Mouse (Mus musculus) layer of hippocampus, adult 2 months (tissue): ENCODE results near the gene Lamb1. TPM values are rescaled to one million over a fixed set of nuclear protein-coding genes. Genes with fewer than 3 reads are reported as not detected.

Experiments
- DNase-seq, 2 experiments: peaks; one replicate each; pipeline ENCODE4 v3.0.0; 2022; ENCODE audit warnings: low spot score in 2 of 2
- H3K27ac ChIP-seq: fragments of 200-600 bp; 2 replicates; pipeline ENCODE4 v1.8.1; 2022
- H3K4me3 ChIP-seq: fragments of 200-600 bp; 2 replicates; pipeline ENCODE4 v1.8.1; 2022; ENCODE audit warnings: mild to moderate bottlenecking
- CTCF ChIP-seq: fragments of 200-600 bp; conservative IDR thresholded peaks from 2 replicates; pipeline ENCODE4 v1.8.1; 2022; ENCODE audit warnings: antibody characterized with exemption, mild to moderate bottlenecking, moderate library complexity
- total RNA-seq, 2 experiments: library from RNA; stranded (reverse); gene quantifications; 2 replicates each; pipeline ENCODE4 v1.2.3; 2021

Gene Lamb1
- total RNA-seq, 2 experiments from 2014 or later, result 37.8 to 46.8 TPM

DNA sequence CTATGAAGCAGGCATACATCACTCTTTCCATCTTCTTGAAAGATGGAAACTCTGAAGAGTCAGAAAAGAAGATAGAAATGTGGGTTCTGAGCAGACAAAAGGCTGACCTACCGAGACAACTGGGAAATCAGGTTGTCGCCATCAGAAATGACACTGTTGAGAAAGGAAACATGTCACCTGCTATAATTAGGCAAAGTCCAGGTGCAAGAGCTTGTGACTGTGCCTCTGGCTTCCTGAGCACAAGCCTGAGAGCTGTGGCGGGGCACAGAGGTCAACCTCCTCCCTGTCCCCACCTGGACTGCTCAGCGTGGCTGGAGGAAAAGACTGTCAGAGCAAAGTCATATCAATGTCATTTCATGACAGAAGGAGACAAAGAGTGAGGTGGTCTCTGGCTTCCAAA is 25.2 kb upstream of the Lamb1 start:
- DNase-seq, result no peak
- Histone ChIP-seq H3K4me3 (no peak overlapping the region), H3K27ac (no peak overlapping the region)
- TF ChIP-seq CTCF, result no peak

DNA sequence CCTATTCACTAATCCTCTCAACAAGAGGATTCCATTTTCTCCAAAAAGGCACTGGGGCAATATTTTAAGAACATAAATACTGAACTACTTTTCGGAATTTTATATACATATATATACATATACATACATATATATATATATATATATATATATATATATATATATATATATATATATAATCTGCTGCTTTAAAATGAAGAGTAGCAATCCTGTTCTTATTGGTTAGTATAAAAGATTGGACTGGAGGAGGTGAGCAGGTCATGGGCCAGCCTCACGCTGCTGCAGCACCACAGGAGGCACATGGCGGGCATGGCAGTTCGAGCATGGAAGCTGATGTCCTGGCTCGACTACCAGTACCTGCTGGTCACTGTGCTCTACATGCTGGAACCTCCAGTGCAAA is 24.6 kb upstream of the Lamb1 start, which contains the start of gene Gm6993:
Gm6993 (plus strand) TSS at position 301 of the 400 bp plus-strand sequence.
- TF ChIP-seq CTCF, result no peak
- DNase-seq, result no peak
- H3K4me3 ChIP-seq, result no peak within 1 kb of the TSS
- no peak within 1 kb of the TSS for H3K27ac ChIP-seq

DNA sequence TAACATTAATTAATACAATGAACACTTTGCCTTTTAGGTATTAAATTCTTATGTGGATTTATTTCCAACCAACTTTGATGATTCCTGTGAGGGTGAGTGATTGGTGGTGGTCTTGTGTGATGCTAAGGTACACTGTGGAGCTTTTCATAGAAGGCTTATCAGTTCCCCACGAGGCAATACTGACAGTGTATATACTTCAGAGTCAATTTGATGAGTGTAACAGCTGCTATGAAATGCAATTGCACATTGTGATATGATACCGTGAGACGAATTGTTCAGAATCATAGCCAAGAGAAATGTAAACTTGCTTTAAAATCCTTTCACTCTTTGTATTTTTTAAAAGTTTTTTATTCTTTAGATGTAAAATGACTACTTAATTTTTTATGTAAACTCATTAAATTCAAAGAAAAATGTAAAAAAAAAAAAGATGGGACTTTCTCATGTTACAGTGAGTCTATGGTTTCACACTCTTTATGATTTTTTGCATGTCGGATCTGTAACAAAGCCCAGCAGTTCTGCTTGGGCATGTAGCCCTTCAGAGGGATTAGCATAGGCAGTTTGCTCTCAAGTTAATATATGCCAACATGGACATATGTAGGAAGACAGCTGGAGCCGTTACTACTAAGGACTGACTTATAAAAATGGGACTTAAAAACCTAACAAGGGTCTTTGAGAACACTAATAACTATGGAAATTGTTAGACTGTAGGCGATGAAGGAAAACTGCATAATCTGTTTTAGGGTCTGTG is 23.3 kb upstream of the Lamb1 start:
- no peak for DNase-seq
- no peak overlapping the region for H3K27ac ChIP-seq
- no peak for TF ChIP-seq CTCF
- H3K4me3 ChIP-seq, result no peak overlapping the region

DNA sequence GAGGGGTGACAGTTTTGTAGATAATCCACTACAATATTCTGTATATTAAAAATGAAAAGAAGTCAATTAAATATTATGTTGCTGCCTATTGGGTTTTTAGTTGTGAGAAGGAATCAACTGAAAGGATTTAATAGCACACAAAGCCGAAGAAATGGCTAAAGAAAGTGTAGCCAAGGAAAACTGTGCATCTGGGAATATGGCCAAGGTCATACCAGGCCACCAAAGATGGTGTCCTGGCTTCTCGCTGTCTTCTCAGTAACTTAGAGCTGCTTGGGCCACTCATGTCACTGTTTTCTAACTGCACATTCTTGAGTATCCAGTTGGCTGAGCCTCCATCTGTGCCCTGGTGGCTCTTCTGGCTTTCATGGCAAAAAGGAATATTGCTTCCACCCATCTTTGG is 21.0 kb upstream of the Lamb1 start:
- no peak for TF ChIP-seq CTCF
- DNase-seq, result no peak

GRCm38 (mm10) chr12:31244691-31245090 is 20.3 kb upstream of the Lamb1 start:
- H3K27ac ChIP-seq, result no peak overlapping the region
- H3K4me3 ChIP-seq, result no peak overlapping the region
- DNase-seq, result no peak
- TF ChIP-seq CTCF, result no peak

More for the DNA sequence above, 21.0 kb upstream of the Lamb1 start:
- Histone ChIP-seq H3K4me3 (no peak overlapping the region), H3K27ac (no peak overlapping the region)

DNA sequence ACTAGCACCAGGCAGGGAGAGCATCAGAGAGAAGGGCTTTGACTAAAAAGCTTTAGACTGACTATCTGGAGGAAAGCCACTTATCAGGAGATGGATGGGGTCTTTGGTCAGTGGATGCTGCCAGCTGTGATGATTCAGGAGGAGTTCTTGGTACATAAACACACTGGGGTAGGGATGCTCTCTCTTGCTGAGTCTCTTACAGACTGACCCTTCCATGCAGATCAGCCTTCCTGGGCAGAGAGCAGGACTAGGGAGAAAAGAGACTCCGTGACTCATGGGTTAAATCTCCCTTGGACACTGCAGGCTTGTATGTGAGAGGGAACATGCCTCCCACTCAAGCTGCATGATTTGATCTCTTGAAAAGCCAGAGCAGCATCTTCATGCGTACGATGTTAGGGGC is 18.9 kb upstream of the Lamb1 start:
- Histone ChIP-seq H3K4me3 (no peak overlapping the region), H3K27ac (no peak overlapping the region)
- no peak for DNase-seq
- no peak for TF ChIP-seq CTCF

- no peak for DNase-seq
- H3K4me3 ChIP-seq, result no peak overlapping the region
- no peak overlapping the region for H3K27ac ChIP-seq
- no peak for TF ChIP-seq CTCF
These were observed 18.4 kb upstream of the Lamb1 start for GRCm38 (mm10) chr12:31246615-31247014.

- TF ChIP-seq CTCF, result no peak
- no peak for DNase-seq
- Histone ChIP-seq H3K27ac (no peak overlapping the region), H3K4me3 (no peak overlapping the region)
These were observed 16.9 kb upstream of the Lamb1 start for GRCm38 (mm10) chr12:31248165-31248564.

GRCm38 (mm10) chr12:31248681-31249080 is 16.4 kb upstream of the Lamb1 start:
- Histone ChIP-seq H3K27ac (no peak overlapping the region), H3K4me3 (no peak overlapping the region)
- no peak for TF ChIP-seq CTCF
- DNase-seq, result no peak

DNA sequence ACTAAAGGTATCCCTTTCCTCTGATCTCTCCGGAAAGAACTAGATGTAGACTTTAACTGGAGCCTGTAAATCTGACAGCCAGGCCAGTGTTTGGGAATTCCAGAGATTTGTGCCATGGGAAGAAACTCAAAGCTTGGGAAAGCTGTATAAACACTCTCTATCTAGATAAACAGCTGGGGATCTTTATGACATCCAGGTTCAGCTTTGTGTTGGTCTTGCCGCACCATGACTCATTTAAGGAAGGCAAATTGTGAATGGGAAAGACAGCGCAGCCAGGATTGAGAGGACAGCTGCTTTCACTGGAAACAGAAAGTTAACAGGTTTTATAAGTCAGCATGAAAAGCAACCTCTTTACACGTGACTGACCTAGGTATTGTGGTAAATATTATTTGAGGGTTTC is 12.8 kb upstream of the Lamb1 start:
- no peak for TF ChIP-seq CTCF
- no peak overlapping the region for H3K4me3 ChIP-seq
- DNase-seq, result no peak
- no peak overlapping the region for H3K27ac ChIP-seq

DNA sequence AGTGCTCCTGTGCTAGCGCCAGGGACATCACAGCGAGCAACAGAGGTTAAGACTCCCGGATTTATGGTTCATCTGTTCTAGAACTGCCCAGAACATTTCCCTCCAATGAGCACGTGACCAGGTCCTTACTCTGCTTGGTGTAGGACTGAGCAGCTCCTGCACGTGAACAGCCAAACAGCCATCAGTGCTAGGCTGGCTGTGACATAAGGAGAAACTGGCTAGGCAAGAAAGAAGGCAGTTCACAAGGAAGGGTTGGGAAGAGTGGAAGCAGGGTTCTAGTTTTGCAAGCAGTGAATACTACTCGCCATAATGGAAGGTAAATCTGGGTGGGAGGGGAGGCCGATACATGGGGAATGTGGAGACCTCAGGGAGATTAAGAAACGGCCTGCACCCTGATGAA is 10.1 kb upstream of the Lamb1 start:
- H3K27ac ChIP-seq, result no peak overlapping the region
- DNase-seq, result no peak
- no peak overlapping the region for H3K4me3 ChIP-seq
- no peak for TF ChIP-seq CTCF

DNA sequence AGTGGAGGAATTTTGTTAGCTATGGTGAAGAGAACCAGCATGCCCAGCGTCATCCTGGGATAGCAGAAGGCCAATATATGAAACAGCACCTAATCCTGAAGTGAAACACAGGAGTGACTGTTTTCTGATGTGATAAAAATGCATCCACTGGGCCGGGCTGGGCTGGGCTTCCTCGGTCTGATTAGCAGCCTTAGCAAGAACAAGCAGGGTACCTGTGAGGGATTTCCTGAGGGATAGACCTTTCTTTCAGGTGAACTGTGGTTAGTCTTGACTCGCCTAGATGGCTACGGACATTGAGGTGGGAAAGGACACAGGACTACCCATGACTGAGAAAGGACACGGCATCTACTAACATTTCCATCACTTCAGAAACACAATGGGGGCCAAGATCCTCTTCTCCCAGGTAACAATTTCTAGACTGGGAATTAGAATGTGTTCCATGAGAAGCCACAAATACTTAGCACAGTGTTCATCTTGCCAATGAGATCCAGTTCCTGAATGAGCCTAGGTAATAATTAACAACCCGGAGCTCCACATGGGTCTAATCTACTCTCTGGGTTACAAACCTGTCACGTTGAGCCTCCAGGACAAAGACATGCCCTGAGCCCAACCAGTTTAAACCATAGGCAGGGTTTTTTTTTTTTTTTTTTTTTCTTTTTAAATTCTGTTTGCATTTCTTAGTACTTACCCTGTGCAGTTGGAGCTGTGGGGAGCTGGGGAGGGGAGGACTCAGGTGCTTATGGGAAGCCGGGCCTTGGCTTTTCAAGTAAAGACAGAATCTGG is 8.7 kb upstream of the Lamb1 start:
- H3K4me3 ChIP-seq, result no peak overlapping the region
- DNase-seq, result no peak
- no peak for TF ChIP-seq CTCF
- H3K27ac ChIP-seq, result no peak overlapping the region

DNA sequence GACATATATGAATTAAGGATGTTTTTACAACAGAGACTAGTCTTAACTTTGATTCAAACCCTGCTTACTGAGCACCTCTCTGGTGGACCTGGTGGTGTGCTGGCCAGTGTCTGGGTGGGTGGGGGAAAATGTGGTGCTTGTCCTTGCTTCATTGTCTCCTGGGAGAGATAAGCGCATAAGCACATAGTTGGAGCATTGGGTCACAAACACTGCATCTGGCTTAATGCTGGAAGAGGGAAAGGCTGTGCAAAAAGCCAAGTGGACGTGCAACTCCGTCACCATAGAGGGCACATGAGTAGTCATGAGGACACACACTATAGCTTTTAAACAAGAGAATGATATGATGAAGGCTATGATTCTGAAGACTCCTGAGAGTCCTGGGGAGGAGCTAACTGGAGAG is 3.2 kb upstream of the Lamb1 start:
- Histone ChIP-seq H3K27ac (no peak overlapping the region), H3K4me3 (no peak overlapping the region)
- no peak for TF ChIP-seq CTCF
- no peak for DNase-seq

DNA sequence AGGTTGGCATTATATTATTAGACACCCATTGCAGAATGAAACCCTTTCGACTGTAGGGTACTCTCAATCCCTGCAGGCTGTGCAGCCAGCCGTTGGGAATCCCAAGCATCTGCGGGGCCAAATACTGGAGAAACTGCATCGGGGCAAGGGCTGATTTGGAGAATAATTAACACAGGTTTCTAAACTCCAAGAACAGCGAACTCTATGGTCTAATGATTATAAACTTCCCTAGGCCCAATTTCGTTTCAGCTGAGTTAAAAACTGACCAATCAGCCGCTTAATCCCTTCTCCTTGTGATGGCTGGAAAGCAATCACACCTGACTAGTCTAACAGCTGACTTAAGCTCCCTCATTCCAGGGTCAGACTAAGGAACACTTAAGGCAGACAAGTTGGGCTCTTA is 1.1 kb upstream of the Lamb1 start:
- Histone ChIP-seq H3K4me3 (no peak overlapping the region), H3K27ac (no peak overlapping the region)
- DNase-seq, result no peak
- no peak for TF ChIP-seq CTCF
